Mouse (Mus musculus): ENCODE results near the gene Il1rn. TPM values are rescaled to one million over a fixed set of nuclear protein-coding genes. Genes with fewer than 3 reads are reported as not detected.

Il1rn gene
- 1.5 and 1.9 TPM in 2 replicates for polyA plus RNA-seq (2014; fragmentation: Nextera tagmentation; extraction: Ambion mirVana)

DNA sequence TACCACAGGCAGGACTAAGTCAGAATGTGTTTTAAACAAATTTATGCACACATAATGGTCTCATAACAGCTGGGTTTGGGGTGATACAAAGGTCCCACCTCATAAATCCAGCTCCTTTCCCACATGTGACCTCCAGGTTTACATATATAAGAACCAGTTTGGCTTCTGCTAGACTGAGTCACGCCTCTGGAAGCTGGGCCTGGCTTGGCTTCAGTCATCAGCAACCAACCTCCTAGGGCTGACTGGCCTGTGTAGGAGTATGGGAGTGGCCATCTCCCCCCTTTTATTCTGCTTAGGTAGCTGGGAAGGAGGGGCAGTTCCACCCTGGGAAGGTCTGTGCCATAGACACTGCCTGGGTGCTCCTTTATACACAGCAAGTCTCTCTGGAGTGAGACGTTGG lies at the start of gene Il1rn:
Gene Il1rn (plus strand): TSS at position 309 of the 400 bp plus-strand sequence.
- Histone ChIP-seq H3K27me3 (ENCODE audit: control insufficient read depth, insufficient read depth, low read length) (no peaks in the 10 kb centered on the region), H3K9ac (replicated peaks; ENCODE audit: low read depth, low read length) (no peak within 1 kb of the TSS), H3K4me2 (replicated peaks; ENCODE audit: low read depth, low read length) (no peak within 1 kb of the TSS), H3K4me1 (ENCODE audit: control insufficient read depth, insufficient read depth, low read length) (no peaks in the 10 kb centered on the region), H3K27ac (ENCODE audit: low read length) (no peak within 1 kb of the TSS), H3K36me3 (ENCODE audit: control insufficient read depth, insufficient read depth, low read length) (no peaks in the 10 kb centered on the region), H3K9me3 (ENCODE audit: control insufficient read depth, low read depth, low read length) (no peaks in the 10 kb centered on the region), H3K4me3 (ENCODE audit: low read depth, low read length) (no peak within 1 kb of the TSS)
- ATAC-seq (ENCODE audit: insufficient number of reproducible peaks, insufficient read depth, low FRiP score, low read depth): peak; percentile 63; the same call in 1 of the 2 replicates
- 60% methylated on average over 2 of the region's 2 CpGs for WGBS

GRCm38 (mm10) chr2:24290896-24291295 lies 45.8 kb upstream of the Il1rn start, which contains the start of gene Il1f10:
Il1f10 (plus strand) TSS chr2:24291196.
- Histone ChIP-seq H3K4me3 (ENCODE audit: low read depth, low read length) (no peak within 1 kb of the TSS), H3K27me3 (ENCODE audit: control insufficient read depth, insufficient read depth, low read length) (no peaks in the 10 kb centered on the region), H3K9me3 (ENCODE audit: control insufficient read depth, low read depth, low read length) (no peaks in the 10 kb centered on the region), H3K4me2 (replicated peaks; ENCODE audit: low read depth, low read length) (no peak within 1 kb of the TSS), H3K36me3 (ENCODE audit: control insufficient read depth, insufficient read depth, low read length) (no peaks in the 10 kb centered on the region), H3K9ac (replicated peaks; ENCODE audit: low read depth, low read length) (no peak within 1 kb of the TSS), H3K4me1 (ENCODE audit: control insufficient read depth, insufficient read depth, low read length) (no peaks in the 10 kb centered on the region), H3K27ac (ENCODE audit: low read length) (no peak within 1 kb of the TSS)
- no peak for ATAC-seq (ENCODE audit: insufficient number of reproducible peaks, insufficient read depth, low FRiP score, low read depth)
- 76% methylated on average over 5 of the region's 5 CpGs for WGBS

- no peak overlapping the region for H3K4me3 ChIP-seq (ENCODE audit: low read depth, low read length)
- no peaks in the 10 kb centered on the region for H3K9me3 ChIP-seq (ENCODE audit: control insufficient read depth, low read depth, low read length)
- H3K4me1 ChIP-seq (ENCODE audit: control insufficient read depth, insufficient read depth, low read length): no peaks in the 10 kb centered on the region
- H3K9ac ChIP-seq (replicated peaks; ENCODE audit: low read depth, low read length): no peak overlapping the region
- H3K27ac ChIP-seq (ENCODE audit: low read length): no peak overlapping the region
- H3K27me3 ChIP-seq (ENCODE audit: control insufficient read depth, insufficient read depth, low read length): no peaks in the 10 kb centered on the region
- WGBS: 47% methylated on average over 1 of the region's 1 CpGs
- no peak for ATAC-seq (ENCODE audit: insufficient number of reproducible peaks, insufficient read depth, low FRiP score, low read depth)
- H3K36me3 ChIP-seq (ENCODE audit: control insufficient read depth, insufficient read depth, low read length): no peaks in the 10 kb centered on the region
- no peak overlapping the region for H3K4me2 ChIP-seq (replicated peaks; ENCODE audit: low read depth, low read length)
Measured at GRCm38 (mm10) chr2:24294616-24295015, 42.0 kb upstream of the Il1rn start.

GRCm38 (mm10) chr2:24296837-24297236 lies 39.8 kb upstream of the Il1rn start:
- H3K4me2 ChIP-seq (replicated peaks; ENCODE audit: low read depth, low read length): no peak overlapping the region
- H3K27me3 ChIP-seq (ENCODE audit: control insufficient read depth, insufficient read depth, low read length): no peaks in the 10 kb centered on the region
- 6% methylated on average over 3 of the region's 3 CpGs for WGBS
- H3K4me1 ChIP-seq (ENCODE audit: control insufficient read depth, insufficient read depth, low read length): no peaks in the 10 kb centered on the region
- no peak overlapping the region for H3K27ac ChIP-seq (ENCODE audit: low read length)
- H3K36me3 ChIP-seq (ENCODE audit: control insufficient read depth, insufficient read depth, low read length): no peaks in the 10 kb centered on the region
- H3K9me3 ChIP-seq (ENCODE audit: control insufficient read depth, low read depth, low read length): no peaks in the 10 kb centered on the region
- H3K9ac ChIP-seq (replicated peaks; ENCODE audit: low read depth, low read length): no peak overlapping the region
- no peak for ATAC-seq (ENCODE audit: insufficient number of reproducible peaks, insufficient read depth, low FRiP score, low read depth)
- no peak overlapping the region for H3K4me3 ChIP-seq (ENCODE audit: low read depth, low read length)

DNA sequence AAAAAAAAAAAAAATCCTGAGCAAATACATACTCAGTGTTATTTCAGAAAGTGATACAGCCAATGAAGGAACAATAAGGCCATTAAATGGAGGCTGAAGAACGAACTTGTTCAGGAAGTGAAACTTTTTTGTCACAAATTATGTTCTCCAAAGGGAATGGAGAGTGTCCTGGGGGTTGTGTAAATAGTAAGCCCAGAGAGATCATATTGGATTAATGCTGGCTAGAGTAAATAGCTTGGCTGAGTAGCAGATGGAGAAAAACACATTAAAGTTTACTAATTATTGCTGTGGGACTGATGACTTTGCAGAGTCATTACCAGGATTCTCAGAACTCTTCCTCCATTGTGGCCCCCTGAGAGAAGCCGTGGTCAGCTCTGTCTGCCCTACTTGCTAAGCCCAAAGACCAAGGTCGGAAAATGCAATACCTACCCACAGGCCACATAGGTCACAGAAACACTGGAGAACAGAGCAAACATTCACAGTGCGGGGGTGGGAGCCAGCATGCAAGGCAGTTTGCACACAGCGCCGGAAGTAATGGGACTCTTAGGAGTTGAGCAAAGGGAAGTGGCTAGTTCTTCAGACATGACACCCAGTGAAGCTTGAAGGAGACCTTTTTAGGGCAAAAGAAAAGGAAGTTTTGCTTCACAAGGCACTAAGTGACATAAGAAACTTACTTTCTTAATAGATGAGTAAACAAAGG lies 25.2 kb upstream of the Il1rn start:
- H3K4me2 ChIP-seq (replicated peaks; ENCODE audit: low read depth, low read length): no peak overlapping the region
- ATAC-seq (ENCODE audit: insufficient number of reproducible peaks, insufficient read depth, low FRiP score, low read depth): no peak
- H3K9ac ChIP-seq (replicated peaks; ENCODE audit: low read depth, low read length): no peak overlapping the region
- H3K4me1 ChIP-seq (ENCODE audit: control insufficient read depth, insufficient read depth, low read length): no peaks in the 10 kb centered on the region
- no peak overlapping the region for H3K27ac ChIP-seq (ENCODE audit: low read length)
- H3K9me3 ChIP-seq (ENCODE audit: control insufficient read depth, low read depth, low read length): no peaks in the 10 kb centered on the region
- no peaks in the 10 kb centered on the region for H3K27me3 ChIP-seq (ENCODE audit: control insufficient read depth, insufficient read depth, low read length)
- no peaks in the 10 kb centered on the region for H3K36me3 ChIP-seq (ENCODE audit: control insufficient read depth, insufficient read depth, low read length)
- WGBS: 67% methylated on average over 6 of the region's 6 CpGs
- no peak overlapping the region for H3K4me3 ChIP-seq (ENCODE audit: low read depth, low read length)

GRCm38 (mm10) chr2:24316919-24317318 lies 19.7 kb upstream of the Il1rn start:
- no peaks in the 10 kb centered on the region for H3K27me3 ChIP-seq (ENCODE audit: control insufficient read depth, insufficient read depth, low read length)
- no peak overlapping the region for H3K9ac ChIP-seq (replicated peaks; ENCODE audit: low read depth, low read length)
- H3K4me2 ChIP-seq (replicated peaks; ENCODE audit: low read depth, low read length): no peak overlapping the region
- no peaks in the 10 kb centered on the region for H3K4me1 ChIP-seq (ENCODE audit: control insufficient read depth, insufficient read depth, low read length)
- ATAC-seq (ENCODE audit: insufficient number of reproducible peaks, insufficient read depth, low FRiP score, low read depth): no peak
- no peaks in the 10 kb centered on the region for H3K36me3 ChIP-seq (ENCODE audit: control insufficient read depth, insufficient read depth, low read length)
- no peaks in the 10 kb centered on the region for H3K9me3 ChIP-seq (ENCODE audit: control insufficient read depth, low read depth, low read length)
- no peak overlapping the region for H3K4me3 ChIP-seq (ENCODE audit: low read depth, low read length)
- no peak overlapping the region for H3K27ac ChIP-seq (ENCODE audit: low read length)
- 78% methylated on average over 1 of the region's 1 CpGs for WGBS

GRCm38 (mm10) chr2:24317919-24318598 lies 18.6 kb upstream of the Il1rn start:
- no peak for ATAC-seq (ENCODE audit: insufficient number of reproducible peaks, insufficient read depth, low FRiP score, low read depth)

DNA sequence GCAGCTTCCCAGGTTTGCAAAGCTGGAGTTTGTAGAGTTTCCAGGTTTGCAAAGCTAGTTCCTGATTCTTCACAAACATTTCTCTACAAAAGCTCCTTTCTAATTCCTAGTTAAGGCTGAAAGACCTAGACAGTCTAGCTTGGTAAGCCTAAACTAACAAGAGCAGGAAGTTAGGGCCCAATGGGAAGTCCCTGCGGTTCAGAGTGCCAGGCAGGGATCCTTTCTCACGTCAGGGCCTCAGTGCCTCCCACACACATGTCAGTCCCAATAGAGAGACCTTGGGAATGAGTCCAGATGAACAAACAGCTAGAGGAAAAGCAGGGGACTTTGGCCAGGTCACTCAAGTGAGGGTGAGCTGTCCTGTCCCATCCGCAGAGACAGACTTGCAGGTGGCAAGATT lies 1.3 kb upstream of the Il1rn start:
- no peak overlapping the region for H3K27ac ChIP-seq (ENCODE audit: low read length)
- 56% methylated on average over 3 of the region's 3 CpGs for WGBS
- no peaks in the 10 kb centered on the region for H3K9me3 ChIP-seq (ENCODE audit: control insufficient read depth, low read depth, low read length)

More at GRCm38 (mm10) chr2:24317919-24318598, 18.6 kb upstream of the Il1rn start:
- no peaks in the 10 kb centered on the region for H3K9me3 ChIP-seq (ENCODE audit: control insufficient read depth, low read depth, low read length)
- no peak overlapping the region for H3K9ac ChIP-seq (replicated peaks; ENCODE audit: low read depth, low read length)
- no peaks in the 10 kb centered on the region for H3K27me3 ChIP-seq (ENCODE audit: control insufficient read depth, insufficient read depth, low read length)
- H3K4me3 ChIP-seq (ENCODE audit: low read depth, low read length): no peak overlapping the region
- no peaks in the 10 kb centered on the region for H3K36me3 ChIP-seq (ENCODE audit: control insufficient read depth, insufficient read depth, low read length)
- WGBS: 76% methylated on average over 4 of the region's 4 CpGs
- H3K4me1 ChIP-seq (ENCODE audit: control insufficient read depth, insufficient read depth, low read length): no peaks in the 10 kb centered on the region
- H3K4me2 ChIP-seq (replicated peaks; ENCODE audit: low read depth, low read length): no peak overlapping the region
- no peak overlapping the region for H3K27ac ChIP-seq (ENCODE audit: low read length)

More for the DNA sequence above, 1.3 kb upstream of the Il1rn start:
- no peak for ATAC-seq (ENCODE audit: insufficient number of reproducible peaks, insufficient read depth, low FRiP score, low read depth)
- no peaks in the 10 kb centered on the region for H3K27me3 ChIP-seq (ENCODE audit: control insufficient read depth, insufficient read depth, low read length)
- no peaks in the 10 kb centered on the region for H3K36me3 ChIP-seq (ENCODE audit: control insufficient read depth, insufficient read depth, low read length)
- H3K4me3 ChIP-seq (ENCODE audit: low read depth, low read length): no peak overlapping the region
- no peak overlapping the region for H3K4me2 ChIP-seq (replicated peaks; ENCODE audit: low read depth, low read length)
- no peak overlapping the region for H3K9ac ChIP-seq (replicated peaks; ENCODE audit: low read depth, low read length)
- H3K4me1 ChIP-seq (ENCODE audit: control insufficient read depth, insufficient read depth, low read length): no peaks in the 10 kb centered on the region

Measured in stomach, embryonic 14.5 days (tissue).